Mouse (Mus musculus) inflammation-experienced regulatory T-cells, adult 6 months (primary cell): ENCODE results near the gene Tbx3. TPM values are rescaled to one million over a fixed set of nuclear protein-coding genes. Genes with fewer than 3 reads are reported as not detected.

Source experiments
- ATAC-seq: one replicate; pipeline ENCODE4 v1.8.0; 2017
- polyA plus RNA-seq, 3 experiments: library from polyadenylated mRNA; unstranded; fragments of 100-300 nt; shearing (Covaris generic); gene quantifications; one replicate each; pipeline ENCODE4 v1.2.1; 2017

The Tbx3 gene
- polyA plus RNA-seq = under 1 TPM in 1 of 3 experiments, not detected in 2; 0.56 TPM

GRCm38 (mm10) chr5:119670566-119671108 is at the start of gene Tbx3:
Gene Tbx3, plus strand, starts transcription at chr5:119670669.
- ATAC-seq = no peak

- ATAC-seq = no peak
Measured at GRCm38 (mm10) chr5:119622076-119622475, 48.4 kb upstream of the Tbx3 start.

GRCm38 (mm10) chr5:119624554-119624953 is 45.9 kb upstream of the Tbx3 start:
- ATAC-seq = no peak

DNA sequence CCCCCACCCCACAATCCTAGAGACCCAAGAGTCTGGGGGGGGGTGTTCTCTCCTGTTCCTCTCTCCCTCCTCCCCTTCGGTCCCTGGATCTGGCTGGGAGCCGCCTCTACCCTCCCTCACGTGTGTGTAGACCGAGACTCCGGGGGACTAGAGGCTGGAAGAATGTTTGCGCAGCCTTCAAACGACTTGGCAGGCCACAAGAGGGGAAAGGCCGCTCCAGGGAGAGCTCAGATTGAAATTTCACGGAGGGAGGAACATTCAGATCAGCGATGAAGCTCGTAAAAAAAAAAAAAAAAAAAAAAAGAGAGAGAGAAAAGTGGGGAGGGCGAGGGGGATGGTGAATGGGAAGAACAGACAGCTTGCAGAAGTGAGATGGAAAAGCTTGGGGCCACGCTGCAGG is 44.9 kb upstream of the Tbx3 start:
- no peak for ATAC-seq

DNA sequence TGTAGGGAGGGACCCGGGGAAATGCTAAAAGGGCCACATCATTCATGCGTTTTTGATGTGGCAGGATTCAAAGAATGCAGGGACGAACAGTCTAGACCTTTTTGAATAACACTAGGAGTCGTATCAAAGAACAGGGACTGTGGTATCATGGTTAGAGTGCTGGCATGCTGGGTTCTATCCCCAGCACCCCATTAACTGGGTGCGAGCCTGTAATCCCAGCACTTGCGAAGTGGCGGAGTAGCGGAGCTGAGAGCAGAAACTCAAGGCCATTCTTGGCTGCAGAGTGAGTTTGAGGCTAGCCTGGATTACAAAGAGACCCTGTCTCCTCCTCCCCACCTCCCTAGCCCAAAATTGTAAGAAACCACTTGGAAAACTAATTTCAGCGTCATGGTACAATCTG is 44.3 kb upstream of the Tbx3 start:
- ATAC-seq = no peak

GRCm38 (mm10) chr5:119626662-119627061 is 43.8 kb upstream of the Tbx3 start:
- no peak for ATAC-seq

DNA sequence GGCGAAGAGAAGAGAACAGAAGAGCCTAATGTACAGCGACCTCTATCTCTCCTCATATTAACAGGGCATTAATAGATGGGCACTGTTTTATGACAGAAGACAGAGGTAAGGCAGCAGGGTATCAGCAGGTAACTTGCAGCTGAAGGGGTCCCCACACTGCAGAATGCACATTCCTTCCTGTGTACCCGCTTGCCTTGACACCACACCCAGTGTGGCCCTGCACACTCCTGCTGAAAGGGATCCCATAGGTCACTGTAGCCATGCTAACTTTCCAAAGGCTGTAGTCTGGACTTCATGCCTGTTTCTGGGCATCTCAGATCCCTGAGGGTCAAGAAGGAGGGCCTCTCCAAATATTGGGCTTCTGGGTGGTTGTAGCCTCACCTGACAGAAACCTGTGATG is 42.4 kb upstream of the Tbx3 start:
- ATAC-seq = no peak

GRCm38 (mm10) chr5:119628746-119629327 is 41.6 kb upstream of the Tbx3 start:
- no peak for ATAC-seq

DNA sequence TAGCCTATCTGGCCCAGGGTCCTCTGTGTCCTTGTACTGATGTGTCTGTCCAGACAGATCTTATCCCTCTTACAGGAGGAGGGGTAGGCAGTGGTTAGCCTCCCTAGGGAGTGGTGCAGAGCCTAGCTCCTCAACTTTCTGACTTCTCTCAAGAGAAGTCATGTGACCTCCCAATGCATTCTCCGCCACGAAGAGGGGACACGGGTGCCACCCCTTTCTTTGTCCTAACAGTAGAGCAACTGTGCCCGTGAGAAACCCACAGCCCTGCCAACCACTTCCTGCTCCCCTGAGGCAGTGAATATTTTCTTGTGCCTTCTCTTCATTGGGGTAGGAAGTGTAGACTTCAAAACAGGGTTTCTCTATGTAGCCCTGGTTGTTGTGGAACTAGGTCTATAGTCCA is 36.9 kb upstream of the Tbx3 start:
- ATAC-seq = no peak

DNA sequence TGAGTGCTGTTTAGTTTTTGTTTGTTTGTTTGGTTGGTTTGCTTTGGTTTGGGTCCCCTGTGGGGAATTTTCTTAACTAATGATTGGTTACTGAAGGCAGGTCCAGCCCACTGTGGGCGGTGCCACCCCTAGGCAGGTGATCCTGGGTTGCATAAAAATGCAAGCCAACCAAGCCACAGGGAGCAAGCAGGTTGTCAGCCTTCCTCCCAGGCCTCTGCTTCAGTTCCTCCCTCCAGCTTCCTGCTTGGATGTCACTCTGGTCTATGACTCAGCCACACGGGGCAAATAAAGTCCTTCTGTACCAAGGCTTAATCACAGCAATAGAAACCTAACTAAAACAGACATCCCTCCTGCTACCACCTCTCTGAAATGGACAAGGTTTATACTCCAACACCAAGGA is 35.6 kb upstream of the Tbx3 start:
- ATAC-seq = no peak

- ATAC-seq = no peak
Measured at GRCm38 (mm10) chr5:119638300-119638699, 32.2 kb upstream of the Tbx3 start.

GRCm38 (mm10) chr5:119641094-119641493 is 29.4 kb upstream of the Tbx3 start:
- no peak for ATAC-seq

DNA sequence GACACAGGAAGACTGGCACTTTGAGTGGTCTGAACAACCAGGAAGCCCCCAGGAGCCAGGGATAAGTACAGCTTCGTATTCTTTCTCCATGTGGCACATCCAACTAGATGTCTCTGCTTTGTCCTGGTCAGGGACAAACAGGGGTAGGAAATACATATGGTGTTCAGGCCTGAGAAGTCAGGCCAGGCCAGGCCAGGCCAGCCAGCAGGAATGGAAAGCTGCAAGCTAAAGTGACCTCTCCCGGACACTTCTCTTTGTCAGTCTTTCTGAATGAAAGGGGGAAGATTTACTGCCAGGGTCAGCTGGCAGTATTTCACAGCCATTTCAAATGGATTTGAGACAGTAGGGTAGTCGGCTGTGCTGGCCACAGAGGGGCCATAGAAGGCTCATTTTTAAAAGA is 28.8 kb upstream of the Tbx3 start:
- ATAC-seq = no peak

GRCm38 (mm10) chr5:119646965-119647364 is 23.5 kb upstream of the Tbx3 start:
- no peak for ATAC-seq

DNA sequence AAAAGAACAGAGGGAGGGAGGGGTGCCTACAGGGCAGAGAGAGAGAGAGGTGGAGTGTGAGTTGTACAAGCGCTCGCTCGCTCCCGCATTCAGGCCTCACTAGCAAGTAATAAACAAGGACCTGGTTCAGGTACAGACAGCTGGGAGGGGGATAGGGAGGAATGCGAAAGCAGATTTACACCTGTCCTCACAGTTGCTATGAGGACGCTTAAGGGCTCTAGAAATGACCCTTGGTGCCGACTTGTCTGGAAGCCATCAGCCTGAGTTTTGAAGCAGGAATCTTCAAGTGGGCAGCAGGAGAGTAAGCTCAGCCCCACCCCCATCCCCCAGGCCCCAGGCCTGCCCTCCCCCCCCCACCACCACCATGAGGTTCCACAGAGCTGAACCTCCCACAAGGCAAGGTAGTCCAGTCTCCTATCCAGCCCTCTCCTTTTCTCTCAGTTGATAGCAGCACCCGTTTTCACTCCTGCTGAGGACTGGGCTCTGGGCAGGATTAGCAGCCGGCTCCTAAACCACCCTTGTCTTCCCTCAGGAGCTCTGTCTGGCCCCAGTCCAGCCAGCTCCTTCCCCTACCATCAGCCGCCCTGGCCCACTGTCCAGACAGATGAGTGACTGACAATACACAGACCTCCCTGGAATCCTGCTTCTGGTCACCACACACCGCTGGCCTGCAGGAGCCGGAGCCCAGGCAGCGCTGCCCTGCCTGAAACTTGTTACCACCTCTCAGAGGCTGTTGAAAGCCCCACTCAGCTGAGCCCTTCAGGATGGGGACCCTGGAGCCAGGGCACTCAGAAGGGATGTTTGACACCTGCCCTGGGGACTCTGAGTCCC is 19.1 kb upstream of the Tbx3 start:
- ATAC-seq = no peak

GRCm38 (mm10) chr5:119656354-119656753 is 14.1 kb upstream of the Tbx3 start:
- ATAC-seq = no peak

GRCm38 (mm10) chr5:119656856-119657255 is 13.6 kb upstream of the Tbx3 start:
- ATAC-seq = no peak

DNA sequence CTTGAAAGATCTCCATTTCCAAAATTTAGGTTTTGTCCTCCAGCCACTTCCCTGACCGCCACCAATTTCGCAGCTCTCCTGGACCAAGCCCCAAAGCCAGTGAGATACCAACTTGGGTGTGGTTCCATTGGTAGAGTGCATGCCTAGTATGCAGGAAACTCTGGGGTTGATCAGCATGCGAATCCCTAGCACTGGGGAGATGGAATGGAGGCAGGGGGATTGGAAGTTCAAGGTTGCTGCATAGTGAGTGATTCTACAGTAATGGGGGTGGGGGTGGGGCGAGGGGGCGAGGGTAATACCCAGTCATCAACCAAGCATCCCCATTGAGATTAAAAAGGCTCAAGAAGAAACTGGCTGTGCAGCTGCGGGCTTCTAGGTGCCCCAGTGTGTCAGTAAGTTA is 13.1 kb upstream of the Tbx3 start:
- ATAC-seq = no peak

GRCm38 (mm10) chr5:119657804-119658203 is 12.7 kb upstream of the Tbx3 start:
- ATAC-seq = no peak

DNA sequence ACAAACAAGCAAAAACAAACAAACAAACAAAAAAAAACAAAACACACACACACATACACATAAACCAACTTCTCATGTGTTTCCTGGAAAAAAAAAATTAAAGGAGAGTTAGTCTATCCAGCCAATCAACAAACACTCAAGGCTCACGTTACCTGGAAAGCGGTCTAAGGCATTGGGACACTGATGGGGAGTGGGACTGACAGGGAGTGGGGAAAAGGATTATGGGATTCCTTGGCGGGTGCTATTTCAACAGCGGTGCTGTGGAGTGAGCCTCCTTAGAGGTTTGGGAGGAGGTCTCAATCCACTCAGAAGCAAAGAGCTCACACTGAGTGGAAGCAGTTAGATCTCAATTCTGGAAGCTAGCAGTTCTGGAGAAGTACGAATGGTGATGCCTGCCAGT is 12.1 kb upstream of the Tbx3 start:
- ATAC-seq = no peak

- no peak for ATAC-seq
Measured at GRCm38 (mm10) chr5:119659041-119659440, 11.4 kb upstream of the Tbx3 start.

DNA sequence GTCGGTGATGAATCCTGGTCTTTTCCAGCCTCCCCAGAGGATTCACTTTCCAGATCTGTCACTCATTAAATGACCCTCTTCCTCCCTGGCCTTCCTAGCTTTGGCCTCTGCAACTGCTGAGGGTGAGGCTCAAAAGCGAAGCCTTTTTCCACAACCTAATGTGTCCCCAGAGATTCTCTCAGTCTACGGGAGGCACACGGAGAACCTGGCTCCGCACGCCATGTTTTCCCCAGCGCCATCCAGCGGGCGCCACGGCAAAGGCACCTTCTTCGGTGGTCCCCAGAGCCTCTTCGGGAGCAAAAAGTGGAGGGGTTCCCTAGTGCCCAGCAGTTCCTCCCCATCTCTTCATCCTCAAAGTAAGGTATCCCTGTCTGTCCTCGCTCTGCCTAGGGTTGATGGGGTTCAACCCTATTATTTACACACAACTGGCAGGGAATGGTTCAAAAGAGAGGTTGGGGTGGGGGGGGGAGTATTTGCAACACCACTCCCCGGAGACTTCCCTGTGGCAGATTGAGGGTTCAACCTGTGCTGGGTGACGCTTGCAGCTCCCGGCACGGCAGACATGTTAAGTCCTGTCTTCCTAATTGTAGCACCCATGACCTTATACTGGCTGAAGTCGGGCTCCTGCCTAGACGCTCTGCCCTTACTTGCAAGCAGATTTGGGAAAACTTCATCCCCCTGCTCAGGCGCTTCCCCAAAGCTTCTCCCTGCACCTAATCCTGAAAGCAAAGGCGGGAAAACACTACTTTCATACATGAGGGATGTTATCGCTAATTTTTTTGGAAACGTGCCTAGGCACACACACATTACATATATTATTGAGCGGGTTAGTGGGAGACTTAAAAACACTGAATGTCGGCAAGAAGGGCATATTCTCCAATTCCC is 9.7 kb upstream of the Tbx3 start:
- no peak for ATAC-seq

- ATAC-seq = no peak
Measured at GRCm38 (mm10) chr5:119661474-119661873, 9.0 kb upstream of the Tbx3 start.
